Mouse (Mus musculus) cortical plate, adult 2 months (tissue): ENCODE results near the gene Creb1. TPM values are rescaled to one million over a fixed set of nuclear protein-coding genes. Genes with fewer than 3 reads are reported as not detected.

Experiments used
- H3K27ac ChIP-seq: fragments of 200-500 bp; 2 replicates; pipeline ENCODE4 v1.5.1; 2012; ENCODE audit warnings: low read length, control low read depth, inconsistent platforms; ENCODE audit not compliant: insufficient read depth
- H3K4me1 ChIP-seq: fragments of 200-500 bp; 2 replicates; pipeline ENCODE4 v1.6.1; 2011; ENCODE audit warnings: low read length; ENCODE audit not compliant: control insufficient read depth, insufficient read depth
- H3K4me3 ChIP-seq: fragments of 200-500 bp; 2 replicates; pipeline ENCODE4 v1.5.1; 2011; ENCODE audit warnings: mild to moderate bottlenecking, low read length, control low read depth; ENCODE audit not compliant: insufficient read depth
- CTCF ChIP-seq: fragments of 200-500 bp; IDR thresholded peaks from 2 replicates; pipeline ENCODE4 v1.5.1; 2011; ENCODE audit warnings: mild to moderate bottlenecking, control low read depth, low read length; ENCODE audit not compliant: insufficient read depth; ENCODE audit errors: extremely low read depth
- POLR2A ChIP-seq: fragments of 200-500 bp; IDR thresholded peaks from 2 replicates; pipeline ENCODE4 v1.6.1; 2011; ENCODE audit warnings: mild to moderate bottlenecking, low read length, control low read depth; ENCODE audit not compliant: insufficient read depth; ENCODE audit errors: extremely low read depth
- polyA plus RNA-seq: library from polyadenylated mRNA; depleted of rRNA; stranded (reverse); fragments of >200 nt; gene quantifications from 2 replicates; pipeline ENCODE4 v1.2.3, GENCODE M21; 2012

Gene Creb1
- polyA plus RNA-seq, 1 experiment, result 15.2 TPM

GRCm38 (mm10) chr1:64578801-64579200 lies 46.4 kb downstream of the Creb1 start:
- H3K27ac ChIP-seq, result no peak overlapping the region
- no peak for TF ChIP-seq CTCF
- no peak for TF ChIP-seq POLR2A
- no peak overlapping the region for H3K4me3 ChIP-seq
- peaks cover 2% of the 10 kb centered on the region for H3K4me1 ChIP-seq

DNA sequence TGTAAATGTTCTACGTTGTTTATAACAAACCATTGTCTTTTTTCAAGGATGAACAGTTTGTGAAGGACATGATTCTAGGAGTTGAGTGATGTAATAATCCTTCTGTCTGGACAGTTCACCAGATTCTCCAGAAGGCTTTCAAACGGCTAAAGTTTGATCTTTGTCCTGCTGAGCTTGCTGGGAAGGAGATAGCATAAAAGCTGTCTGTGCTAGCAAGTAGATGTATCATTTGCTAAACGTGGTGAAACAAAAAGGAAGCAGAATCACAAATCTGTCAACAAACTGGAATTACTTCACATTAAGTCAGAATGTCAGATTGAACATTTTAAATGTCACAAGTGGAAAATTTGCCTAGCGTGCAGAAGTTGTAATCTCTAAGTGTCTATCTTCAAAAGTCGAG lies 66.5 kb downstream of the Creb1 start:
- H3K27ac ChIP-seq, result no peak overlapping the region
- TF ChIP-seq CTCF (no peak), POLR2A (no peak)
- H3K4me1 ChIP-seq, result no peaks in the 10 kb centered on the region
- H3K4me3 ChIP-seq, result no peak overlapping the region

DNA sequence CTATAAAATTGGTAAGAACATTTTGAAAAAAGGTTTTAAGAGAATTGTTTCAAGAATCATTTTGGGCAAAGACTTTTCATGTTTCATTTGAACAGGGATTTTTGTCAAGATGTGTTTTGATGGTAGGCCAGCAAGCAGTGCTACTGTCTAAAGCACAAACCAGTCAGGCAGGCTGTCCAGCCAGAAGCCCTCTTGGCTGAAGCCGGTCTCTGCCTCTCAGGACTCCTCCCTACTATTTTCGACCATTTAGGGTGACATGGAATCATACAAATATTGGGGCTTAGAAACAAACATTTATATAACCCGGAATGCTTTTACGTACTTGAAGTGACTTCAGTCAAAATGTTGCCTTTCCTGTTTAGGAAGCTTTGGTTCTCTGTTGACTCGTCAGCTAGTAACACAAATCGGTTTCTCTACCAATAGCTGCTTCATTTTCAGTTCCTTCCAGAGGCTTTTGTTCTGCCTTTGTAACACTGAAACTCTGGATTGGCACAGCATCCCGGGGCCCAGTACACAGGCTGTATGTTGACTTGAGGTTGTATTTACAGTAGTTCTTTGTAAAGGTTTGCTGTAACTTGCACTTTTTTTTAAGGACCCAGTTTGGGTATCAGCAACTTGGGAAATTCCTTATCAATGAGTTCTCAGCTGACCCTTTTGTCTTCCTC lies 68.1 kb downstream of the Creb1 start:
- TF ChIP-seq POLR2A (no peak), CTCF (no peak)
- no peaks in the 10 kb centered on the region; the same call in 1 of the 2 replicates for H3K4me1 ChIP-seq
- no peak overlapping the region for H3K27ac ChIP-seq
- H3K4me3 ChIP-seq, result no peak overlapping the region

GRCm38 (mm10) chr1:64601242-64601842 lies 68.9 kb downstream of the Creb1 start:
- Histone ChIP-seq H3K27ac (no peak overlapping the region), H3K4me1 (no peaks in the 10 kb centered on the region; the same call in 1 of the 2 replicates), H3K4me3 (no peak overlapping the region)
- TF ChIP-seq CTCF, result no peak
- no peak for TF ChIP-seq POLR2A

- no peaks in the 10 kb centered on the region; the same call in 1 of the 2 replicates for H3K4me1 ChIP-seq
- no peak overlapping the region for H3K27ac ChIP-seq
- no peak overlapping the region for H3K4me3 ChIP-seq
- TF ChIP-seq CTCF (no peak), POLR2A (no peak)
Observed at GRCm38 (mm10) chr1:64603381-64603780, 70.9 kb downstream of the Creb1 start.

DNA sequence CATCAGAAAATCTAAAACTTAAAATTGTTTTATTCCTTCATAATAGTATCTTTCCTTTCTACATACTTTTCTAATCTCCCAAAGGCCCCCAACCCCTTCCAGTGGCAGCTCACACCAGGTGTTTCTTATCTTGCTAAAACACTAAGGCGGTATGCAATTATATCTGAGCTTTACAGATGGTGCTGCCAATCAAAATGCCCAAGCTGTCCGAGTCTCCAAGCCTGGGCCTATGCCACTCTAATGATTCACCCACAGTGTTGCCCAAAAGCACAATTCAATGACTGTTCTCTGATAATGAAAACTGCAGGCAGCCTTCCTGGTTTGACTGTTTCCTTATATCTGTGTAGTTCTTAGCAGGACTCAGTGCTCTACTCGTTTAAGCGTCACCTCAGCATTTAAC lies 76.7 kb downstream of the Creb1 start:
- Histone ChIP-seq H3K4me3 (no peak overlapping the region), H3K27ac (no peak overlapping the region), H3K4me1 (peaks cover 3% of the 10 kb centered on the region)
- no peak for TF ChIP-seq CTCF

DNA sequence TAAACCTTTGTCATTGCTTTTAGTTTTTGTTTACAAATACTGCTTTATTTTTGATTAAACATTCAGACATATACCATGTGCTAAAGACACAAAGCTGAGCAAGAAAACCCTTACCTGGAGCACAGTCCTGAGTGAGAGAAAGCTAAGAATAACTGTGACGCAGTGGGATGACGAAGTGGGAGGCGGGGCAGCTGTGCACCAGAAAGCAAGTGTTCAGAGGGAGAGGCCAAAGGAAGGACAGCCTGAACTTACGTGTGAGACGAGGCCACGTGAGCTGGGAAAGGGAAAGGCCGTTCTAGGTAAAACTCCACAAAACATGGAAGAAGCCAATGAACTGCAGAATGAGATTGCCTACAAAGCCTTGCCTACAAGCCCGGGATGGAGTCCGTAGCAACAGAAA lies 77.5 kb downstream of the Creb1 start:
- peaks cover 3% of the 10 kb centered on the region for H3K4me1 ChIP-seq
- H3K4me3 ChIP-seq, result no peak overlapping the region
- no peak overlapping the region for H3K27ac ChIP-seq
- TF ChIP-seq POLR2A, result no peak
- TF ChIP-seq CTCF, result no peak

DNA sequence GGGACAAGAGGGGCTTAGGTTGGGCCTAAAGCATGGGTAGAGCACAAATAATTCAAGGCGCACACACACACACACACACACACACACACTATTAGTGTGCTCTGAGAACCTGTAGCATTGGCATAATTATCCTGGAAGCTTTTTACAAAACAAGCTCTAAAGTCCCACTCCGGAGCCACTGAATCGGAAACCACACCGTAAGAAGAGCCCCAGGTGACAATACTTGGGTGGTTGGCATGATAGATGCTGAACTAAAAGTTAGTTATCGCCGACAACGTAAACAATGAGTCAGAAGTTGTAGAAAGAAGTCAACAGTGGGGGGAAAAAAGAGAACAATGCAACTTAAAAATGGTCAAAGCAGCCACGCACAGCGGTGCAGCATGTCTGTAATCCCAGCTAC lies 81.9 kb downstream of the Creb1 start:
- Histone ChIP-seq H3K27ac (no peak overlapping the region), H3K4me1 (peaks cover 3% of the 10 kb centered on the region), H3K4me3 (no peak overlapping the region)
- TF ChIP-seq POLR2A (no peak), CTCF (no peak)

GRCm38 (mm10) chr1:64614801-64615345 lies 82.4 kb downstream of the Creb1 start:
- Histone ChIP-seq H3K4me1 (peaks cover 3% of the 10 kb centered on the region), H3K27ac (no peak overlapping the region), H3K4me3 (no peak overlapping the region)
- no peak for TF ChIP-seq POLR2A
- TF ChIP-seq CTCF, result no peak

DNA sequence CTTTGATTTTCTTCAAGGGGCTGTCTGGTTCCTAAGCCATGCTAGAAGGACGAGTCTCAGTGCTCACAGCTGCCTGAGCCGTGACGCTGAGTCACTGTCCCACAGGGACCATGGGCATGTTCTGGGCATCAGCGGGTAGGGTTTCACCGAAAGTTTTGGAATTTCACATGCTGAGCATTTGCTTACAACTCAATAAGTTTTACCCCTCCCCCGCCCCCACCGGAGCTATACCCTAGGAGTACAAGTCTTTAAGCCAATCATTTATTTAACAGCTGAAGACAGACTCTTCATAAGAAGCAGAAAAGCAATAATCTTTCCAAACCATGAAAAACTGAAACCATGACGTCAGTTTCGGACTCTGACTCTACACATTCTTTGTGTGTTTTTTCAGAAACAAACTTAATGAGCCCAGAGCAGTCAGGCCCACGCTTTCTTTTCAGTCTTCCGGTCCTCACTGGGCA lies 83.1 kb downstream of the Creb1 start:
- H3K4me3 ChIP-seq, result peak overlapping the region; percentile 87; the same call in 1 of the 2 replicates
- H3K27ac ChIP-seq, result no peak overlapping the region
- H3K4me1 ChIP-seq, result peaks cover 4% of the 10 kb centered on the region
- TF ChIP-seq POLR2A (no peak), CTCF (no peak)
